Mouse (Mus musculus) embryonic fibroblast, embryonic 13.5 days (primary cell): ENCODE data around the gene Cldn9. TPM values are rescaled to one million over a fixed set of nuclear protein-coding genes. Genes with fewer than 3 reads are reported as not detected.
A peak's percentile ranks its signal among the peaks of the same experiment; 100 is the strongest.

Experiments used
- H3K27ac ChIP-seq: 2 replicates; pipeline ENCODE4 v1.5.1; 2012; ENCODE audit warnings: low read length, control low read depth, inconsistent platforms; ENCODE audit not compliant: insufficient read depth
- H3K4me1 ChIP-seq: 2 replicates; pipeline ENCODE4 v1.6.1; 2011; ENCODE audit warnings: low read length; ENCODE audit not compliant: control insufficient read depth, insufficient read depth
- H3K4me3 ChIP-seq: 2 replicates; pipeline ENCODE4 v1.5.1; 2011; ENCODE audit warnings: mild to moderate bottlenecking, control low read depth, low read length; ENCODE audit not compliant: insufficient read depth
- CTCF ChIP-seq: IDR thresholded peaks from 2 replicates; pipeline ENCODE4 v1.5.1; 2011; ENCODE audit warnings: mild to moderate bottlenecking, control low read depth, low read length, moderate library complexity, borderline replicate concordance; ENCODE audit not compliant: insufficient read depth
- POLR2A ChIP-seq: IDR thresholded peaks from 2 replicates; pipeline ENCODE4 v1.6.1; 2011; ENCODE audit warnings: low read depth, mild to moderate bottlenecking, control low read depth, low read length, moderate library complexity
- polyA plus RNA-seq: library from polyadenylated mRNA; stranded (reverse); fragments of >200 nt; gene quantifications from 2 replicates; pipeline ENCODE4 v1.2.4, GENCODE M21; 2011; ENCODE audit warnings: low read depth; ENCODE audit not compliant: missing spikeins, insufficient read length

The Cldn9 gene
- polyA plus RNA-seq, 1 experiment, result not detected

DNA sequence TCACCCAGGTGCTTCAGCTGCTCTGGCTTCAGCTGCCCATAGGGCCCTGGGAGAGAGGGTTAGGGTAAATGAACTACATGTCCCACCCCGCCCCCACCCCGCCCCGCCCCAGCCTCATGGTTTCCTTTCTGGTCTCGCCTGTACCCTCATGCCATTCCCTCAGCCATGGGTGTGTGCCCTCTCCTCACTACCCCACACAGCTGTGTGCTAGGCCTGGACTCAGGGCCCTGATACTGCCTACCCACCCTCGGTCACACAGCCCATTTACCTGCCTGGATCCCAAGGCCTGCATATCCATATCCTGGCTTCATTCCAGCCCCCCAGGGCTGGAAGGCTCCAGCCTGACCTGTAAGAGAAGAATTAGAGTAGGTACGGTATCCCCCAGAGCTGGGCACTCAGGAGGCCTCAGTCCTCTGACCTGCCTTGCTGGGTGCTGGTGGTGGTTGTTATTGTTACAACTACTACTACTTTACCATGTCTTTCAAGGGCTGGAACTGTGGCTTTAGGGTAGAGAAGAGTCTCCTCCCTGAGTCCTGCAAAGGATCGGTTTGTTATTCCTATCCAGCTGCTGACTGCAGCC lies 21.8 kb upstream of the Cldn9 start:
- Histone ChIP-seq H3K4me3 (no peak overlapping the region), H3K4me1 (peaks cover 3% of the 10 kb centered on the region; the same call in 1 of the 2 replicates), H3K27ac (no peak overlapping the region)
- no peak for TF ChIP-seq POLR2A
- TF ChIP-seq CTCF, result no peak

DNA sequence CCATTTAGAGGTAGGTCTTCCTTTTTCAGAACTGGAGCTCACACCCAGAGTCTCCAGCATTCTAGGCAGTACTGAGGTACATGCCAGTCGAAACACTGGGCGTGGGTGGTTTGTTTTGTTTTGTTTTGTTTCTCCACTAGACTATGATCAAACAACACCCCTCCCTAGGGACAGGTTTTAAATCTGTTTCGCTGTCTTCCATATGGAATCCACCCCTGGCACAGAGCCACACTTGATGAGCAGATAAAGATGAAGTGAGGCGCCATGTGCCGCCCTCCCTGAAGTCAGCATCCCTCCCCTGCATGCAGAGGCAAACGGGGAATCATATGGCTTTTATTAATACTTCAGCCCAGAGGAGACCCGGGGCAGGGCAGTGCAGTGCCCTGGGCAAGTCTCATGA lies 20.9 kb upstream of the Cldn9 start:
- TF ChIP-seq CTCF (no peak), POLR2A (no peak)
- no peak overlapping the region for H3K4me3 ChIP-seq
- no peak overlapping the region for H3K27ac ChIP-seq
- peaks cover 3% of the 10 kb centered on the region; the same call in 1 of the 2 replicates for H3K4me1 ChIP-seq

DNA sequence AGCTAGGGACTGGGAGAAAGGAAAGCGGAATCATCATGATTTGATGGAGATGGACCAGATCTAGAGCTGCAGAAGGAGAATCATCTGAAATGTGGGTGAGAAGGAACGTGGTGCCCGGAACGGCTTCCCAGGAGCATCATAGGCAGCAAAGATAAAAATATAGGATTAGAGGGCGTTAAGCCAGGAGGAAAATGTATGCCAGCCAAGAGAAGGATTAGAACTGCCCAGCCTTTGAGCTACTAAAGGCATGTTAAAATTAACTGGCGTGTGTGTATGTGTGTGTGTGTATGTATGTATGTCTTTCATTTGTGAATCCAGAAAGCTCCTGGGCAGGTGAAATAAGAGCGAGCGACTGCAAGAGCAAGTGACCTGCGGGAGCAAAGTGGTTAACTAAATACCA lies 19.5 kb upstream of the Cldn9 start:
- no peak overlapping the region for H3K4me3 ChIP-seq
- H3K4me1 ChIP-seq, result peaks cover 5% of the 10 kb centered on the region
- H3K27ac ChIP-seq, result no peak overlapping the region
- TF ChIP-seq CTCF, result no peak
- TF ChIP-seq POLR2A, result no peak

DNA sequence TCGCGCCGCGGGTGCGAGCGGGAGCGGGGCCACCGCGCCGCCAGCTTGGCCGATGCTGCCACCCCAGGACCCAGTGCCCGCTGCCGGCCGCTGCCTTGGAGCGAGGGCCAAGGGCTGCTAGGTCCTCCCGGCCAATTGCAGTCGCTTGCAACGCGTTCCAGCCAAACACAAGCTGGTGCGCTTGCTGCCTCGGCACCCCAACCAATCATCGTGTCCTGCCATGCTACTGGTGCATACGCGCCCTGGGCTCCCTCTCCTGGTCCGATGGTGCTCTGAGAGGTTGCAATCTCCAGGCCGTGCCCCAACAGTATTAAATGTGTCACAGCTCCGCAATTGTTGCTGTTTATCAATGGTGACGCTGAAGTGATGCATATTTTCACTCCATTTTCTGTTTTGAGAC lies 16.3 kb upstream of the Cldn9 start:
- TF ChIP-seq CTCF, result peak; percentile 92
- TF ChIP-seq POLR2A, result no peak
- Histone ChIP-seq H3K4me3 (peak overlapping the region; percentile 30; the same call in 1 of the 2 replicates), H3K4me1 (peaks cover 9% of the 10 kb centered on the region), H3K27ac (no peak overlapping the region)

DNA sequence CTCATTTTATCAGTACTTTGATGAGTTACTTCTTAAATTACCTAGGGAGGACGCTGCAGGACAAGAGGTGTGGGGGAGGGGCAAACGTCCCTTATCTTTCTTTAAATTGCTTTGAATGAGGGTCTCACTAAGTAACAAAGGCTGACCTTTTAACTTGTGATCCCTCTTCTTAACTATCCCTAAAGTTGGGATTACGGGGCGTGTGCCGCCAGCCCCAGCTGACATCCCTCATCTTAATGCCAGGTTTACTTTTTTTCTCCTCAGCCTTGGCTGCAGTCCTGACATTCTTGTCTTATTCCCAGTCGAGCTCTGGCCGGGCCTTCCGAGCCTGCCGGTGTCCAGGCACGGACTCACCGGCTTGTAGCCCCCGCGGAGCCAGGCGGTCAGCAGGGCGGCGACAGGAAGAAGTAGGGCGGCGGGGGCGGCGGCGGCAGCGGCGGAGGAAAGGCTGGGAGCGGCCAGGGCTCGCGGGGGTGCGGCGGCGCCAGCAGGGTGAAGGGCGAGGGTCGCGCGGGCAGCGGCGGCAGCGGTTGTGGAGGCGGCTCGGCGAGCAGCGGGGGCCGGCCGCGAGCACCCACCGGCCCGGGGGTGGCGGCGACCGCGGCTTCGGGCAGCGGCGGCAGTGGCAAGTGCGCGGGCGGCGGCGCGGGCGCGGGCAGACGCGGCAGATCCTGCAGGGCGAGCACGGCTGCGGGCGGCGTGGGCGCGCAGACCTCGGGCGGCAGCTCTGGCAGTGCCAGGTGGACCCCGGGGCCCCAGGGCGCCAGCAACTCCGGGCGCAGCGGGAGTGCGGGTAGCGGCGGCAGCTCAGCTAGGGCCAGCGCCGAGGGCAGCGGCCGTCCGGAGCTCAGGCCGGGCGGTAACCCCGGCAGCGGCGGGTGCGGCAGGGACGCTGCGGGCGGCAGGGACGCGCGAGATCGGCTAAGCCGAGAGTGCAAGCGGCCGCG lies 15.6 kb upstream of the Cldn9 start:
- H3K4me3 ChIP-seq, result peak overlapping the region; percentile 44
- H3K4me1 ChIP-seq, result peaks cover 6% of the 10 kb centered on the region
- no peak for TF ChIP-seq CTCF
- no peak for TF ChIP-seq POLR2A
- no peak overlapping the region for H3K27ac ChIP-seq

DNA sequence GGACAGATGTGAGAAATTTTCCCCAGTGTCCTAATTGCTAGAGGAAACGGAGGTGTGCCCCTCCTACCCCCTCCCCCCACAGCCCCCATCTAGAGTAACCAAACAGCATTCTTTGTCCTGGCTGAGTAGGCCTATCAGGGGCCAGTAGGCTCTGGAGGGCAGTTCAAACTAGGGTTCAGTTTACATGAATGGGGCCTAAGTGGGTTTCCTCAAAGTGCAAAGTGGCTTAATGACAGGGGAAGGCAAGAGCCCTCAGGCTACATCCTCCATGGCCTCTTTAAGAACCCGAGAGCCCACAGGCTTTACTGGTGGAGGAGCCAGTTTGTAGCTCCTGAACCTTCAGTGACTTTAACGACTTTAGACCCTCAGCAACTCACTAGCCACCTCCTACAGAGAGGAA lies 12.0 kb upstream of the Cldn9 start:
- H3K4me1 ChIP-seq, result peaks cover 6% of the 10 kb centered on the region
- no peak for TF ChIP-seq CTCF
- no peak for TF ChIP-seq POLR2A
- H3K27ac ChIP-seq, result no peak overlapping the region

DNA sequence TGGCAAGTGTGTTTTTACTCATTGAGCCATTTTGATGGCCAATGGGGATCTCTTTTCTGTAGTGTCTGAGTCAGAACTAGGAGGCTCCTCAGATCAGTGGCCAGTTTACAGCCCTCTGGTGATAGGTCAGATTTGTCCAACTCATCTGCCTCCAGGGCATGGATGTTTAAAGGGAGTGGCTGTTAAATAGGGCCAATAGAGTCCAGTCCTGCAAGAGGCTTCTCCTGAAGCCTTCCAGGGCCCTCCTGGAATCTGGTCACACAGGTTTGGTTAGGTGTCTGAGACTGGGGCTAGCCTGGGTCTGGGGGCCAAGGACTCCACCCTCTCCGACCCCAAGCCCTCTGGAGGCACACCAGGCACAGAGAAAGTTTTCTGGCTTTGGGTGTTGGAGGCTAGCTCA lies 10.7 kb upstream of the Cldn9 start:
- Histone ChIP-seq H3K4me3 (no peak overlapping the region), H3K27ac (no peak overlapping the region), H3K4me1 (peaks cover 6% of the 10 kb centered on the region)
- TF ChIP-seq POLR2A (no peak), CTCF (no peak)

More for the DNA sequence above, 12.0 kb upstream of the Cldn9 start:
- H3K4me3 ChIP-seq, result no peak overlapping the region

DNA sequence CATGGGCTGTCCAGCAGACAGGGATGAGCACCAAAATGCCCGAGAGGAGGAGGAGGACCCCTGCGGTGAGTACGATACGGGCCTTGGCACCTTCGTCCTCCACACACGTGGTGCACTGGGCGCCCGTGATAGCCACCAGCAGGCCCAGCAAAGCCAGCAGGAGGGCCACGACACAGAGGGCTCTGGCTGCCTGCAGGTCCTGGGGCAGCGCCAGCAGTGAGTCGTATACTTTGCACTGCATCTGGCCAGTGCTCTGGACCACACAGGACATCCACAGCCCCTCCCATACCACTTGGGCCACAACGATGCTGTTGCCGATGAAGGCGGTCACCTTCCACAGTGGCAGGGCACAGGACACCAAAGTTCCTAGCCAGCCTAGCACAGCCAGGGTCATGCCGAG lies 600 bp downstream of the Cldn9 start:
- Histone ChIP-seq H3K4me1 (no peaks in the 10 kb centered on the region), H3K4me3 (no peak overlapping the region), H3K27ac (no peak overlapping the region)
- no peak for TF ChIP-seq POLR2A

DNA sequence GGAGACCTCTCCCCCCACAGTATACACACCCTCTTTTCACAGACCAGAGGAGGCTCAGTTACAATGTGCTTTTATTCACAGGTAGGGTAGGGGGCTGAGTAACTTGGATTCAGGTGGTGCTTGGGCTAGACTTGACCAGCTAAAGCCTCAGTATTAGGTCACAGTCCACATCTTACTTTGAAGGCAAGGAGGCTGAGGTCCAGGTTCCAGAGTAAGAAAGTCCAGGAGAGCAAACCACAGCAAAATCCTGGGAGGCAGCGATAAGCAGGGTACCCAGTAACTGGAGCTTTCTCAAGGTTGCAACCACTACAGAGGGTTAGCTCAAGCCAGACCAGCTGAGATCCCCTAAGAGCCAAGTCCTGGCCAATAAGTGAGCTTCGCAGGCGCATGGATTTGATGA lies 1.3 kb downstream of the Cldn9 start:
- Histone ChIP-seq H3K4me1 (no peaks in the 10 kb centered on the region), H3K4me3 (no peak overlapping the region), H3K27ac (no peak overlapping the region)
- TF ChIP-seq POLR2A, result no peak
- no peak for TF ChIP-seq CTCF

DNA sequence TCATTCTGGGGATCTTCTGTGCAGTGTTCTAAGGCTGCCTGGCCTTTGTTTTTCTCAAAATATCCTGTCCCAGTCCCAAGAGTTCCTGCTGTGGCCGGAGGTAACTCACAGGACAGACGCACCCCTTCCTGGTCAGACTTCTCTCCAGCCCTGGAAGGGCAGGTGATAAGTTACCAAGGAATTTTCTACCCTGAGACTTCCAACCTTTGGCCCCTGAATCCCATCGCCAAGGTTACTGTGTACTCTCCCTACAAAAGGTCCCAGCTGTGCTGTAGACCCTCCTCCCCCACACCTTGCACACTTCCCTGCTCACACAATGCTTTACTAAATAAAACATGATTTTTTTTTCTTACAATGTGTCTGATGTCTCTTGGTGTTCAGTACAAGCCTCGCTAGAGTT lies 1.7 kb downstream of the Cldn9 start:
- no peak for TF ChIP-seq POLR2A
- TF ChIP-seq CTCF, result no peak
- no peak overlapping the region for H3K27ac ChIP-seq
- H3K4me1 ChIP-seq, result no peaks in the 10 kb centered on the region
- H3K4me3 ChIP-seq, result no peak overlapping the region

DNA sequence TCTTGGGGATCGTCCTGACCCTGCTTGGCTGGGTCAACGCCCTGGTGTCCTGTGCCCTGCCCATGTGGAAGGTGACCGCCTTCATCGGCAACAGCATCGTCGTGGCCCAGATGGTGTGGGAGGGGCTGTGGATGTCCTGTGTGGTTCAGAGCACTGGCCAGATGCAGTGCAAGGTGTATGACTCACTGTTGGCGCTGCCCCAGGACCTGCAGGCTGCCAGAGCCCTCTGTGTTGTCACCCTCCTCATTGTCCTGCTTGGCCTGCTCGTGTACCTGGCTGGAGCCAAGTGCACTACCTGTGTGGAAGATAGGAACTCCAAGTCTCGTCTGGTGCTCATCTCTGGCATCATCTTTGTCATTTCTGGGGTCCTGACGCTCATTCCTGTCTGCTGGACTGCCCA lies 2.7 kb downstream of the Cldn9 start:
- Histone ChIP-seq H3K4me1 (no peaks in the 10 kb centered on the region), H3K27ac (no peak overlapping the region), H3K4me3 (no peak overlapping the region)
- no peak for TF ChIP-seq CTCF
- TF ChIP-seq POLR2A, result no peak
